Mouse (Mus musculus) liver, postnatal 0 days (tissue): ENCODE measurements around the gene Slc7a1. TPM values are rescaled to one million over a fixed set of nuclear protein-coding genes. Genes with fewer than 3 reads are reported as not detected.

Experiments used
- ATAC-seq: fragments of 200-750 bp; cut with Nextera tagmentation; 2 replicates; pipeline ENCODE4 v1.8.0; 2017; ENCODE audit warnings: mild to moderate bottlenecking, moderate library complexity
- DNase-seq: peaks from one replicate; pipeline ENCODE4 v3.0.0-alpha.2; 2016
- H3K27ac ChIP-seq: fragments of 300-500 bp; sonication (generic); 2 replicates; pipeline ENCODE4 v1.5.1; 2014; ENCODE audit warnings: antibody characterized with exemption, moderate library complexity, mild to moderate bottlenecking, low read depth
- H3K27me3 ChIP-seq: fragments of 300-500 bp; sonication (generic); 2 replicates; pipeline ENCODE4 v1.6.1; 2014; ENCODE audit warnings: low read length, control low read depth, mixed read lengths; ENCODE audit not compliant: insufficient read depth
- H3K36me3 ChIP-seq: fragments of 300-500 bp; sonication (generic); replicated peaks from 2 replicates; pipeline ENCODE4 v1.6.1; 2014; ENCODE audit warnings: mild to moderate bottlenecking, control low read depth, low read length, moderate library complexity, mixed read lengths; ENCODE audit not compliant: insufficient read depth
- H3K4me1 ChIP-seq: fragments of 300-500 bp; sonication (generic); 2 replicates; pipeline ENCODE4 v1.6.1; 2014; ENCODE audit warnings: antibody characterized with exemption, mild to moderate bottlenecking, control low read depth; ENCODE audit not compliant: insufficient read depth
- H3K4me2 ChIP-seq: fragments of 300-500 bp; sonication (generic); 2 replicates; pipeline ENCODE4 v1.6.1; 2014; ENCODE audit warnings: low read depth, mild to moderate bottlenecking, low read length, moderate library complexity, mixed read lengths
- H3K4me3 ChIP-seq: fragments of 300-500 bp; sonication (generic); 2 replicates; pipeline ENCODE4 v1.5.1; 2014; ENCODE audit warnings: low read depth, low read length
- H3K9ac ChIP-seq: fragments of 300-500 bp; sonication (generic); replicated peaks from 2 replicates; pipeline ENCODE4 v1.6.1; 2014; ENCODE audit warnings: mild to moderate bottlenecking, moderate library complexity
- H3K9me3 ChIP-seq: fragments of 300-500 bp; sonication (generic); 2 replicates; pipeline ENCODE4 v1.6.1; 2016; ENCODE audit warnings: mild to moderate bottlenecking, control low read depth, low read length, mixed read lengths
- CTCF ChIP-seq: sonication (generic); IDR thresholded peaks from 2 replicates; pipeline ENCODE4 v1.5.1; 2016; ENCODE audit warnings: antibody characterized with exemption, low read depth
- EP300 ChIP-seq: IDR thresholded peaks from 2 replicates; pipeline ENCODE4 v1.6.1; 2016; ENCODE audit warnings: antibody characterized with exemption, low read depth, mild to moderate bottlenecking
- WGBS: fragments of 180-500 bp; shearing (Covaris S2); extraction: QIAGEN DNeasy Blood & Tissue Kit; methylation state at CpG from one replicate; pipeline ENCODE4 v1.1.7; 2014; ENCODE audit not compliant: insufficient replicate concordance; 5-methylcytosine and 5-hydroxymethylcytosine counted together
- polyA plus RNA-seq: library from polyadenylated mRNA; unstranded; fragments of >200 nt; fragmentation: Nextera tagmentation; extraction: Ambion mirVana; gene quantifications from 2 replicates; pipeline ENCODE4 v1.2.1, GENCODE M21; 2015

Slc7a1 gene
- polyA plus RNA-seq, 1 experiment from 2014 or later: 6.5 TPM

DNA sequence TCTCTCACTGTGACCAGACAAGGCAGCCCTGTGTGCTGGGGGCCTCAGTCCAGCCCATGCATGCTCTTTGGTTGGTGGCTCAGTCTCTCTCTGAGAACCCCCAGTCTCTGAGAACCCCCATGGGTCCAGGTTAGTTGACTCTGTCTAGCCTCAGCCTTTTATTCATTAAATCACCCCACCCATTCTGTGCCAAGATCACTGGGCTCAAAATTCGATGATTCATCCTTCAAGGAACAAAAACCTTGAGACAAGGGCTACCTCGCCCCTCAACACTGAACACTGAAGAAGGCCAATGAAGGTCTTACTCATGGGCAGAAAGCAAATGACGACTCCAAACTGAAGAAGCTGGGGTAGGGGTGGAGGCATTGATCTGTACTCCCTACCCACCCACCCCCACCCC is 31.9 kb downstream of the Slc7a1 start:
- Histone ChIP-seq H3K4me3 (no peak overlapping the region), H3K4me2 (no peak overlapping the region), H3K27ac (no peak overlapping the region), H3K27me3 (no peaks in the 10 kb centered on the region), H3K36me3 (no peaks in the 10 kb centered on the region; the same call in 1 of the 2 replicates), H3K9me3 (no peaks in the 10 kb centered on the region), H3K4me1 (no peaks in the 10 kb centered on the region), H3K9ac (no peak overlapping the region)
- ATAC-seq (no peak), DNase-seq (no peak)
- WGBS: 69% methylated on average over 3 of the region's 3 CpGs
- TF ChIP-seq EP300: no peak
- TF ChIP-seq CTCF: no peak

DNA sequence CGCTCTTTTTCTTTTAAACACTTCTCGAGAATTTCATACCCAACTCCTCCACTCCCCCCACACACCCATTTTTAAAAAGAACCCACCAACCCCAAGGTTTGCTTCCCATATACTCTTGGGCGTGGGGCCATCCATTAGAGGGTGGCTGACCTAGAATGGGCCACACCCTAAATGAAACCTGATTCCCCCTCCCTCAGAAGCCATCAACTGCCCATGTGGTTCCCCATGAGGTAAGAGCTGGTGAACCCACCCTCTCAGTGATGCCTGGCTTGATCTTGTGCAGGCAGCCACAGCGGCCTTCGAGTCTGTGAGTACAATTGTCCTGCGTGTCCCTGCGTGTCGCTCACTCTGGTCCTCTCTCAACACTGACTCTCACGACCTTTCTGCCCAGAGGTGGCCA is 33.2 kb downstream of the Slc7a1 start:
- no peak for TF ChIP-seq CTCF
- TF ChIP-seq EP300: no peak
- Histone ChIP-seq H3K27me3 (no peaks in the 10 kb centered on the region), H3K4me2 (no peak overlapping the region), H3K27ac (no peak overlapping the region), H3K36me3 (no peaks in the 10 kb centered on the region; the same call in 1 of the 2 replicates), H3K9ac (no peak overlapping the region), H3K4me3 (no peak overlapping the region), H3K4me1 (no peaks in the 10 kb centered on the region; the same call in 1 of the 2 replicates), H3K9me3 (no peaks in the 10 kb centered on the region)
- WGBS: 89% methylated on average over 9 of the region's 9 CpGs
- DNase-seq: no peak
- no peak for ATAC-seq

- Histone ChIP-seq H3K9me3 (no peaks in the 10 kb centered on the region), H3K36me3 (no peaks in the 10 kb centered on the region; the same call in 1 of the 2 replicates), H3K27me3 (no peaks in the 10 kb centered on the region), H3K9ac (no peak overlapping the region), H3K4me1 (peaks cover 3% of the 10 kb centered on the region), H3K27ac (no peak overlapping the region), H3K4me2 (no peak overlapping the region), H3K4me3 (no peak overlapping the region)
- WGBS: 78% methylated on average over 22 of the region's 22 CpGs
- TF ChIP-seq CTCF (no peak), EP300 (no peak)
- ATAC-seq (0 out of 2 replicates have a peak, but pooled peaks have one; percentile 21), DNase-seq (no peak)
Measured at GRCm38 (mm10) chr5:148363441-148364113, 36.1 kb downstream of the Slc7a1 start.

DNA sequence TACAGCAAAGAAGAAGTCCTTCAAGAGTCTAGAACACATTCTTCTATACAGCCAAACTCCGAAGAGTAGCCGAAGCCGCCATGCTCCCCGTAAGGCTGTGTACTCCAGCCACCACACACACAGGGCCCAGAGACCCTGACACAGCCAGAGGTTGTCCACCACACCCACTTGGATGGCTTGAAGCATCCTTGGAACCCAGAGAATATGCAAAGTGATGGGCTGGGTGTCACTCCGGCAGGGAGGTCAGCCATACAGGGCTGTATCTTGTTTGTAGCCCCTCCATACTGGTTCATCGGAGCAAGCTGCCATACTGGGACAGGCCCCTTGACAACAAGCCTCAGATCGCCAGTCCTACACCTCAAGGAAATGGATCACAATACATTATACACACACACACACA is 37.4 kb downstream of the Slc7a1 start:
- Histone ChIP-seq H3K27ac (no peak overlapping the region), H3K36me3 (no peaks in the 10 kb centered on the region; the same call in none of the 2 replicates), H3K9me3 (no peaks in the 10 kb centered on the region), H3K4me3 (no peak overlapping the region), H3K9ac (no peak overlapping the region), H3K4me1 (peaks cover 3% of the 10 kb centered on the region), H3K27me3 (no peaks in the 10 kb centered on the region), H3K4me2 (no peak overlapping the region)
- ATAC-seq (no peak), DNase-seq (no peak)
- TF ChIP-seq EP300: no peak
- TF ChIP-seq CTCF: no peak
- WGBS: 92% methylated on average over 7 of the region's 7 CpGs

GRCm38 (mm10) chr5:148361759-148362010 is 38.0 kb downstream of the Slc7a1 start:
- no peak overlapping the region for H3K9ac ChIP-seq
- H3K4me2 ChIP-seq: no peak overlapping the region
- no peak overlapping the region for H3K4me3 ChIP-seq
- H3K36me3 ChIP-seq: no peaks in the 10 kb centered on the region; the same call in none of the 2 replicates
- peaks cover 3% of the 10 kb centered on the region for H3K4me1 ChIP-seq
- 52% methylated on average over 3 of the region's 3 CpGs for WGBS
- TF ChIP-seq CTCF: no peak
- no peak for TF ChIP-seq EP300
- DNase-seq (no peak), ATAC-seq (no peak)
- H3K9me3 ChIP-seq: no peaks in the 10 kb centered on the region
- no peaks in the 10 kb centered on the region for H3K27me3 ChIP-seq
- no peak overlapping the region for H3K27ac ChIP-seq

DNA sequence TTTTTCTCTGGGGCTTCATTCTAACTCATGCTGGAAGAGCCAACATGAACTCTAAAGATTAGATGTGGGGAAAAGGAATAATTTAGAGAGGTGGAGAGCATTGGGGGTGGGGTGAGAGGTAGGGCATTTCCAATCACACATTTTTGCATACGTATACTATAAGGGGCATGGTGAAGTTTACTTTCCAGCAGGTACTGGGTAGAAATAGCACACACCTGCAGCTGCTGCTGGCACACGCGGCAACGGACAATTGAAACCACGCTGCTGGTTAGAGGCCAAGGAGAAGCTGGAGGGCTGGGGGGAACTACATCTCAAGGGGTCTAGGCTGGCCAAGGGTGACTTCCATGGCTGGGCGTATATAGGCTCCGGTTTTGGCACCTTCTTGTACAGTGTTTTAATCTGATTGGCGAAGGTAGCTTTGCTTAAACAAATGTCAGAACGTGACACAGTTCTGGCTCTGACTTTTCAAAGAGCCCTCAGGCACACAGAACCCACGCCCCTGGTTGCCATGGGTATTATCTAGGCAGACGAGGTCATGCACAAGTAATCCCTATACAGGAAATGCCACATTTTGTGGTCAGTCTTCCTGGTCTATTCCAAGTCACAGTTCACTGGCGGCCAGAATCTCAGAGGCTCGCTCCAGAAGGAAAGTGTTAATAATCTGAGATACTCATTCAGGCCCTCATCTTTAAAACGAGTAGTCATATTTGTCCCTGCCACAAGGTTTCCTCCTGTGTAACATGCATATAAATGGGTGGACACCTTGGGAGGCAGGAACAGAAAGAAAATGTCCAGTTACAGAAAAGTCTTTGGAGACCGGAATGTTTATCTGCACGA is 38.6 kb downstream of the Slc7a1 start:
- no peak overlapping the region; the same call in 1 of the 2 replicates for H3K4me2 ChIP-seq
- TF ChIP-seq EP300 (no peak), CTCF (no peak)
- no peaks in the 10 kb centered on the region for H3K27me3 ChIP-seq
- H3K27ac ChIP-seq: no peak overlapping the region
- H3K9me3 ChIP-seq: no peaks in the 10 kb centered on the region
- H3K4me1 ChIP-seq: peaks cover 3% of the 10 kb centered on the region
- ATAC-seq: 0 out of 2 replicates have a peak, but pooled peaks have one; percentile 40
- no peak overlapping the region for H3K9ac ChIP-seq
- H3K36me3 ChIP-seq: no peaks in the 10 kb centered on the region; the same call in none of the 2 replicates
- 45% methylated on average over 16 of the region's 16 CpGs for WGBS
- peak; percentile 41 for DNase-seq
- H3K4me3 ChIP-seq: no peak overlapping the region
